Mouse (Mus musculus) Muller cell, postnatal 12 days (primary cell): ENCODE measurements around the gene Atg7.
"Not testable (repeated sequence)": the region's sequence is repeated elsewhere in the genome, so short reads cannot be mapped to it uniquely, and the experiment has no call there.

Source experiments
- DNase-seq: peaks from one replicate; pipeline ENCODE4 v3.0.0-alpha.2; 2015; ENCODE audit errors: inconsistent ontology term

Atg7 gene

DNA sequence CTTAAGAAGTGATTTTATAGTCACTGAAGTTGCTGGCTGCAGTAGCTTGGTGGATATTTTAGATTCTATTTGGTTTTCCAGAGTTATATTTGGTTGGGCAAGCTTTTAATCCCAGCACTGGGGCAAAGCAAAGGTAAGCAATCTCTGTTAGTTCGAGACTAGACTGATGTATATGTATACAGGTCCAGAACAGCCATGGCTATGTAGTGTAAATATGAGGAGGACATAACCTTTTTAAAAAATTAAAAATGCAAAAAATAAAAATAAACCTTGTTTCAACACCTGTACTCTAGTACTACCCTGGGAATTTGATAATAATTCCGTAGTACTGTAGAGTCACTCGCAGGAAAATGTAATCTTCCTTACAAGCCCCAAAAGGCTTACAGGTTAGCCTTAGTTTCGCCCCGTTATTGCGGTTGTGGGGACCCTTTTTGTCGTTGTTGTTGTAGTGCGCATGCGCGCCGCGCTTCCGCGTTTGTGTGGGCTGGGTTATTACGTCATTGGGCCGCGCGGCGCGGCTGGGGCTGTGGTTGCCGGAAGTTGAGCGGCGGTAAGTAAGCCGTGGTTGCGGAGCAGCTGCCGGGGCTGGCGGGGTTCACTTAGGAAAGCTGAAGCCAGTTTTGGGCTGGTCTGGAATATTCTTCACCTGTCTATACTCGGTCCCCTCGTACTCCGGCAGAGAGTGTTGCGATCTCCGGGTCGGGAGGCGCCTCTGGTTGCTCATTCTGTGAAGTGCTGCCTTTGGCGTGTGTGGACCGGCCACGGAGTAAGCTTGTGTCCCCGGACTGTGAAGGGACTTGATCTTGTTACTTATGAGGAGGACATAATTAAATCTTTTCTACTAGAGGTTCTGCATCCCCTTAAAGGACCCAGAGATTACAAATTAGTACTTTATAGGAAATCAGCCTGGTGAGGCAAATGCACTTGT, at the start of gene Atg7:
Gene Atg7 (plus strand): TSS at position 497 of the 928 bp plus-strand sequence.
- peak; percentile 93 for DNase-seq

DNA sequence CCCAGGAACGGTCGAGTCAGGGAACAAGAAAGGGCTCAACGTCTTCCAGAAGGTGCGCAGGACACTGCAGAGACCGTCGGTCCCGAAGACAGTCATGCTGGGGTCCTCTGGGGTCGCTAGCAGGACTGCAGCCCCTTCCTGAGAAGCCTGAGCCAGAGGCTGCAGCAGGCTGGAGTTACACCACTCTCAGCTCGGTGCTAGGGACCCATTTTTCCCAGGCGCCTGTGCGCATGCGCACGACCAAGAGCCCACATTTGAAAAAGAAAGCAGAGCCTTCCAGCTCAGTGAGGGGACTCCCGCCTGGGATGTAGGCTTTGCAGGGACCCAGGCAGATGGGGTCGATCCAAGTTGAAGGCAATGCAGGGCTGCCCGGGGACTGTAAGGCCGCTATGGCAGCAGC, 28.8 kb upstream of the Atg7 start:
- not testable (repeated sequence) for DNase-seq

DNA sequence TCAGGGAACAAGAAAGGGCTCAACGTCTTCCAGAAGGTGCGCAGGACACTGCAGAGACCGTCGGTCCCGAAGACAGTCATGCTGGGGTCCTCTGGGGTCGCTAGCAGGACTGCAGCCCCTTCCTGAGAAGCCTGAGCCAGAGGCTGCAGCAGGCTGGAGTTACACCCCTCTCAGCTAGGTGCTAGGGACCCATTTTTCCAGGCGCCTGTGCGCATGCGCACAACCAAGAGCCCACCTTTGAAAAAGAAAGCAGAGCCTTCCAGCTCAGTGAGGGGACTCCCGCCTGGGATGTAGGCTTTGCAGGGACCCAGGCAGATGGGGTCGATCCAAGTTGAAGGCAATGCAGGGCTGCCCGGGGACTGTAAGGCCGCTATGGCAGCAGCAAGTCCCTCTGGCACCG, 9.0 kb upstream of the Atg7 start:
- DNase-seq, result not testable (repeated sequence)

GRCm38 (mm10) chr6:114643716-114644115, 819 bp downstream of the Atg7 start:
- no peak for DNase-seq

GRCm38 (mm10) chr6:114644531-114644930, 1.6 kb downstream of the Atg7 start:
- no peak for DNase-seq

DNA sequence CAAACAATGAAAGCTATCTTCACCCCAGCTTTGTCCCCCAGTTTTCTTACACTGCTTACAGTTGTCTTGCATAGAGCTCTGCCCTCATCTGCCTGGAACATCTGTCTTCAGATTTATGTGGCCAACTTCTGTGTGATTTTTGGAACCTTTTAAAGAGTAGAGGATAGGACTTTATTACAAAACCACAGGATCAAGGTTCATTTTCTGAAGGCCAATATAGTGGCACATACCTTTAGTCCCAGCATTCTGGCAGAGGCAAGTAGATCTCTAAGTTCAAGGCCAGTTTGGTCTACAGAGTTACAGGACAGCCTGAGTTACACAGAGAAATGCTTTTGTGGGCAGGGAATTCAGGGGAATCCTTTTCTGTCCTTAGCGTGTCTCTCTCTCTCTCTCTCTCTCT, 3.3 kb downstream of the Atg7 start:
- DNase-seq, result no peak

GRCm38 (mm10) chr6:114647011-114647410, 4.1 kb downstream of the Atg7 start:
- DNase-seq, result no peak

DNA sequence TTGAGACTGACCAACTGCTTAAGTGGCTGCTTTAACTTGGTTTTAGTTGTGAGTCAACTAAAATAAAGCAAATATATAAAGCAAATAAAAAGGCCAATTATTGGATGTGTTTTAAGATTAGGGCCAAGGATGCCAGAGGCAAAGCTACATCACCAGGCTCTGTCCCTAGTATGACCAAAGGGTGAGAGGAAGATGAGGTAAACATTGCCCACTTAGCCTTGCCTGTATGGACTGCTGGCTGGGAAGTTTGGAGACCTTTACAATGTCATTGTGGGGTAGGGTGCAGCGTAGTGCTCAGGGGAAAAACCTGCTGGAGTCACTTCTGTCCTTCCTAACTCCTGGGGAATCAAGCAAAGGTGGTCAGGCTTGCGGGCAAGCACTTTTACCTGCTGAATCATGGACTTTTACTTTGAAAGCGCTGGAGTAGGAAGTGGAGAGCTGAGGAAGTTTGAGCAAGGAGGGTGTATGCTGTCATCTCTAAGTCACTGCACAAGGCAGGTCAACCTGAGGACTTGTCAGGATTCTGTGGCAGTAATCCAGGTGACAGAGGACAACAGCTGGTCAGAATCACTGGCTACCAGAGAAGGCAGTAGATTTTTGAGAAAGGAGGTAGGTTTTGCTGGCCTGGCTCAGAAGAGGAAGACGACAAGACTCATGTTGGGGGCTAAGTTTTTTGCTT, 5.6 kb downstream of the Atg7 start:
- DNase-seq, result no peak

GRCm38 (mm10) chr6:114652209-114652608, 9.3 kb downstream of the Atg7 start:
- peak; percentile 46 for DNase-seq

- DNase-seq, result no peak
These were observed 14.1 kb downstream of the Atg7 start for GRCm38 (mm10) chr6:114656826-114657600.

DNA sequence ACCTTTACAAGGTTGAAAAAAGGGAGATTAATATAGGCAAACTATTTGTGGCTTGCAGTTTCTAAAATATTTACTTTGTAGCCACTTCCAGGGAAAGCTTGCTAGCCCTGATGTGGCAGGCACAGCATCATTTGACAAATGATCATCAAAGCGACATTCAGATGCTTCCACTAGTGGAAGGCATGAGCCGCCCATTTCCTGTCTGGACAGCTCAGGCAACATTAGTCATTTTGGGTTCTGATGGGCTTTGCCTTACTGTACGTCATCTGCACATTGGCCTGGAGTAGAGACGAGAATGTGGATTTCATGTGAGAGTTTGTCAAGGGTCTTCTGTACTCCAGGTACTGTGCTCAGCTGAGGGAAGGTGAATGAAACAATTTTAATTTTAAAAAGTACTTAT, 14.9 kb downstream of the Atg7 start:
- peak; percentile 41 for DNase-seq

- no peak for DNase-seq
These were observed 16.5 kb downstream of the Atg7 start for GRCm38 (mm10) chr6:114659278-114659991.

DNA sequence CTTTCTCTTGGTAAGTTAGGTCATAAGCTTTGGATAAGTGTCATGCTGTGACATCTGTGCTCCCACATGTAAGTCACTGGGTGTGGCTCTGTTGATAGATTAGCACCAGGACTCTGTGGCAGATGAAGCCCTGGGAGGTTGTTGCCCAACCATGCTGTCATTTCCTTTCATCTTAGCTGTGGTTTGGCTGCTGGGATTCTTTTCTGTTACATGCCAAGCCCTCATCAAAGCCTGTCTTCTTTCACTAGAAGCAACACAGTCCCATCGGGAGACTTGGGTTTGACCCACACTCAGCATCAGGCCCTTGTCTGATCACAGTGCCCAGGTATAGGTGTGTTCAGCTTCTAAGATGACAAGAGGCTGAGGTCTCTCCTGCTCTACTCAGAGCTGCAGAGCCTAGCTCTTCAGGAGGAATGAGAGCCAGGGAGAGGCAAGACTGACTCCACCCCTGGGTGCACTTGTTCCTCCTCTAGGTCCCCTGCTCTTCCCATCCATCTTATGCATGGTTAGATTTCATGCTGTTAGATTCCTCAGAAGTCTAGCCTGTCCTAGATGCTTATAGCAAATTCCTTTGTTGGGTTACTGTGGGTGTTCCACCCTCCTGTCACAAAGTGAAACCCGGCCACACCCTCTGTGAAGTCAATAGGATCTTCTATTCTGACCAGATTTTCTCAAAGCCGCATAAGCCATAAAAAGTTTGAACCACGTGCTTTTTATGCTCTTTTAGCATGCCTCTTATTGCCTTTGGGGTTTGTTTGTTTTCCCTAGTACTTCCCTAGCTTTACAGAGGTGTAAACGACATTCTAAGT, 17.3 kb downstream of the Atg7 start:
- peak; percentile 40 for DNase-seq

GRCm38 (mm10) chr6:114663707-114664106, 20.8 kb downstream of the Atg7 start:
- no peak for DNase-seq

DNA sequence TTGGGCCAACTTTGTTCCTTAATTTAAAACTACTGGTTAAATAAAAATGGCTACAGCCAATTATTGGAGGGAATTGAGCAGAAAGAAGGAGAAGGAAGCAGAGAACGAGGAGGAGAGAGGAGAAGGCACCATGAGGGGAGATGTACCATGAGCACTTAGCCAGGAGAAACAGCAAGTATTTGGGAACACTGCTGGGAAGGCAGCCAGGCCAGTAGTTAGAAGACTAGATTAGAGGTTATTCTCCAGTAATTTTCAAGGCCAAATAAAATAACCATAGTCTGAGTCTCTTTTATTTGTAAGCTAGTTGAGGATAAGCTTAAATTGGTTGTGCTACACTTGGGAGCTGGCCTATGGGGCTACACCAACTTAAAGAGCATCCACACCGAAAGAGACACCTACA, 21.8 kb downstream of the Atg7 start:
- no peak for DNase-seq

GRCm38 (mm10) chr6:114667518-114667917, 24.6 kb downstream of the Atg7 start:
- no peak for DNase-seq

DNA sequence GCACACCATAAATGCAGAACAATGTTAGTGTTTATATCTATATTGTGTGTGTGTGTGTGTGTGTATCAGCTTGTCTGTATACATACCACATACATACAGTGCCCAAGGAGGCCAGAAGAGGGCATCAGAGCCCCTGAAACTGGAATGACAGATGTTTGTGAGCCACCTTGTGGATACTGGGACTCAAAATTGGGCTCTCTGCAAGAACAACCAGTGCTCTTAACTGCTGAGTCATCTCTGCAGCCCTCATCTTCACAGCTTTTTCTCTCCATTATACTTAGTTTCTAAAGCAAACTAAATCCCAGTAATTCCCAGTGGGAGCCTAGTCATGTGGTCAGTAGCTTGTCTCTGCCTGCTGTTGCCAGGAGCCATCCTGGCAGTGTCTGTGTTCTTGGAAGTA, 31.9 kb downstream of the Atg7 start:
- no peak for DNase-seq

- DNase-seq, result no peak
These were observed 33.2 kb downstream of the Atg7 start for GRCm38 (mm10) chr6:114676091-114676490.

DNA sequence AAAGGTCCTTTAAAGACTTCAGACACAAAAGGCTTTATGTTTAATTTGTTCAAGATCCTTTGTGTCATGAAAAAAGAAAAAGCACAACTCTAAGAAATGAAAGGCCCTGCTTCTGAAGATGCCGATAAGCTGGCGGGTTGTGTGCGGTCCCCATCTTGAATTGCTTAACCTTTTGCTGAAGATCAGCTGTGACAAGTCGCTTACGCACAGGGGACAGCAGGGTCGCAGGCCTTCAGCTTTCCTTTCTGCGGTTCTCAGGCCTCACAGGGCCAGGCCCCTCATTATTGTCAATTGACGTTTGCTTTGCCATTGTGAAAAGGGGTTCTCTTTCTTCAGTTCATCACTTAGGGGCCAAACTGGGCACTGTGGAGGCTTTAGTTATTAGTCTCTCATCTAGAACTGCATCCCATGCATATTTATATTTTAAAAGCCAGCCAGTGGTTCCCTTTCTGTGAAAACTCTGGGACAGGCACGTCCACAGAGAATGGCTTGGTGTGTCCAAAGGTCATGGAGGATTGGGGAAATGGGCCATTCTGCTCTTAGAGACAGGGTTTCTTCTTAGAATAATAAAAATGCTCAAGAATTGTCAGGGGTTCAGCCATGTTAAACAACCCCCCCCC, 39.3 kb downstream of the Atg7 start:
- no peak for DNase-seq

GRCm38 (mm10) chr6:114683741-114684140, 40.8 kb downstream of the Atg7 start:
- DNase-seq, result no peak
